Mouse (Mus musculus) left cerebral cortex, postnatal 14 days (tissue): Measurements from ENCODE around the gene Gm38392. TPM values are rescaled to one million over a fixed set of nuclear protein-coding genes. Genes with fewer than 3 reads are reported as not detected.

Source experiments
- DNase-seq, 2 experiments: peaks; one replicate each; pipeline ENCODE4 v3.0.0; 2021 to 2022; ENCODE audit warnings: low spot score in 2 of 2, mixed read lengths in 1 of 2
- intact Hi-C: fragments of 180-260 bp; cut with DNase I; formaldehyde crosslinking; loops from one replicate; pipeline ENCODE4 v1.15.1; 2025
- total RNA-seq, 2 experiments: library from RNA; stranded (reverse); gene quantifications; 2 replicates each; pipeline ENCODE4 v1.2.3; 2021

Gene Gm38392
- total RNA-seq, 2 experiments from 2014 or later, result 0.49 TPM; not detected in 1

DNA sequence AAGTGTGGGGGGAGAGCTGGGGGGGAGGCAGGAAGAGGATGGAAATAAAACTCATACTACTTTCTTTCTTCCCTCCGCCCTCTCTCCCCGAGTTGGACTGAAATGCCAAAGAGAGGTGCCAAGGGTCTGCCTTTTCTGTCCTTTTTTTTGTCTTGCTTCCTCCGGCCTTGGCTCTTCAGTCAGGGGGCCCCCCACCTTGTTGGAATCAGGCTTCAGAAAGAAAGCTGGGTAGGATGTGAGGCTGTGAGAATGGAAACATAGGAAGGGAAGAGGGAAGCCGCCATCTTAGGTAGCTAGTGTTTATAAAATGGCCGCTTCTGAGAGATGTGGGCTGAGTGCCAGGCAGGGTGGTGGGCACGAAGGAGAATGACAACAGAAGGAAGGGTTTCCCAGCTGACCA is 64.6 kb downstream of the Gm38392 start:
- intact Hi-C loops, result no loop called here

DNA sequence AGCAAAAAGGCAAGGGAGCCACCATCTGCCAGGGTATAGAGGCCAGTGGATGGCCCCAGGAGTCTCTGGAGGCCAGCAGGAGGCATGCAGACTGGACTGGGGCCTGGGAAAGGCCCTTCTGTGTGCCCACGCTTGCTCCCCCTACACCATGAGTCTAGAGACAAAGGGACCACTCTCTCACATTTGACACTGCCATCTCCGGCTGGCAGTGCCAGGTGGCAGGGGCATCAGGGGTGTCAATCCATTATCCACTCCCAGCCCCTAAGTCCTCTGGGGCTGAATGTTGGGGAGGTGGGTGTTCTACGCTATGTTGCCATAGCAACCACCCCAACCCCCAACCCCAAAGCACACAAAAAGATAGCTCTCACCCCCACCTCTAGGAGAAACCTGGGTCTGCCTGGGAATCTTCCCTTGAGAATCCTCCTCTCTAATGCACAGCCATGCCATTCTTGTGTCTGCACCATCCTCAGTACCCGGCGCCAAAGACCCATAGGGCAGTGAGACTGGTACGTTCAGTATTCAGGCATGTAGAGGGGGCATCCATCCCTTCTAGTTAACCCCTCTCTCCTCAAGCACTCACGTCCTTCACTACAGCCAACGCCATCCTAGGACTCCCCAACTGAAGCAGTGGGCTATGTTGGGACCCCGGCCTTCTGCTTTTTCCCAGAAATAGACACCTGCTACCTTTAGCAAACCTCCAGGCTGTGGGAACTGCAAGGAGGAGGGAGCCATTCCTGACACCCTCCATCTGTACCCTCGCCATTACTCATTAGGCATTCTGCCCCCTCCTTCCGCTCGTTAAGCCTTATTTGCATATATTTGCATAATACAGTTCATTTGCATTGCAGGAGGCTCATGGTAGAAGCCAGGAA is 65.3 kb downstream of the Gm38392 start:
- DNase-seq, result peak; percentile 85 to 91
- intact Hi-C loops, result no loop called here

More for the DNA sequence above, 64.6 kb downstream of the Gm38392 start:
- no peak for DNase-seq

DNA sequence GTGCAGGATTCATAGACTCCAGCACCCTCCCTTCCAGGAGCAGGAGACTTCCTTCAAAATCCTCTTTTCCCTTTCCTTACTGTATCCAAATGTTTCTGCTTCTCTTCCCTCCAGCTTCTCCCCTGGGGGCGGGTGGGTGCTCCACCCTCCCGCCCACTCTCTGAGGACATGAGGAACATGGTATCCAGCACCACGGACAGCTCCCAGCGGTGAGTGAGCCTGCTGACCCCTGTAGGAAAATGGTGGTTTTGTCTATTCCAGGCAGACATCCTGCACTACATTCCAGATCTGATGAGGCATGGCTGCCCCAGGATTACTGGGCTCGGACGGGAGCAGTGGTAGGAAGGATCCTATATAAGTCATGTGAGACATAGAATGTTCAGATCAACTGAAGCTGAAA is 66.2 kb downstream of the Gm38392 start:
- peak in 1 of 2 experiments; percentile 36 for DNase-seq
- intact Hi-C loops, result no loop called here

- intact Hi-C loops, result no loop called here
- DNase-seq, result peak in 1 of 2 experiments; percentile 32
These were observed 67.1 kb downstream of the Gm38392 start for GRCm38 (mm10) chr3:88219940-88220339.

DNA sequence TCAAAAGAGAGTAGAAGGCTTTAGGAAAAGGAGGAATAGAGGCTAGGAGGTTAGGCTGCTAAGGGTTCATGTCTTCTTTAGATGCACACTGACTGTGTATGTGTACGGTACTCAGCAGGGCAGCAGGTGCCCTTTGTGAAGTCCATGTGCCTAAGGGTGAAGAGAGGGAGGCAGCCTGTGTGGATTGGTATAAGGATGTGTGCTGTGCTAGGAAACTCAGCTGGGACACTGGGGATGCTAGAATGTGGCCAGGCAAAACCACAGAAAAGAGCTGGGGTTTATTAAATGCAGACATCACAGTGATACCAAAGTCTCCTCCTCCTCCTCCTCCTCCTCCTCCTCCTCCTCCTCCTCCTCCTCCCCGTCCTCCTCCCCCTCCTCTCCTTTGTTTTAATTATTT is 69.3 kb downstream of the Gm38392 start:
- DNase-seq, result no peak
- intact Hi-C loops, result no loop called here

DNA sequence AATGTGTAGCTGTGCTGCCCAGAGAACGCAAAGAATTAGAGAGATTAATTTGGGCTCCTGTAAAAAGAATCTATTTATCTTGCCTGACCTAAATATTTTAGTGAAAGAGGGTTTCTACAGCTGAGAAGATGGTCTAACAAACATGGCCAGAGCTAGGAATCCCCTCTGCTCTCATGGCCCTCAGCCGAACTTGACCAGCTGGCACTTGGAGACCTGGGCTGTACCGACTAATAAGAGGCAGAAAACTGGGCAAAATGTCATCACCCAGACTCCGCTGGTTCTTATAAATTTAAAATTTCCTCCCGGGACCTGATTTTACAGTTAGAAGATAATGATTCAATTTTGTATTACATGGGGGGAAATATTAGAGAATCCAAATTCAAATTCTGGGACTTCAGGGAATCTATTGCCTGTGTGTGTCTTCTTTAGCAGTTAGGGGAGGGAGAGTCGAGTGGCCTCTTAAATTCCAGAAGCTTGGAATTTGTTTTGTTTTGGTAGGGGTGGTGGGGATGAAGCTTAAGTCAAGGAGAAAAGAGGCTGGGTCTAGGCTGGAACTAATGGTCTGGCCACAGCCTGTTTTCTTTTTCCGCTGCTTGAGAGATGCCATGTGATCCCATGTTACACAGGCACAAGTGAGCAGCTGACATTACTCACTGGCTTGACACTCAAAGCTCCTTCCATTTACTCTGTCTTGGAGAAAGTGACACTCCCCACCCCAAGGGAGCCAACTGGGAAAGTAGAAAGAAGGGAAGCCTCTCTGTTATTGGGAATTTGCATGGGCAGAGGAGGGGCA is 70.3 kb downstream of the Gm38392 start:
- DNase-seq, result peak in 1 of 2 experiments; percentile 24
- intact Hi-C loops, result no loop called here

DNA sequence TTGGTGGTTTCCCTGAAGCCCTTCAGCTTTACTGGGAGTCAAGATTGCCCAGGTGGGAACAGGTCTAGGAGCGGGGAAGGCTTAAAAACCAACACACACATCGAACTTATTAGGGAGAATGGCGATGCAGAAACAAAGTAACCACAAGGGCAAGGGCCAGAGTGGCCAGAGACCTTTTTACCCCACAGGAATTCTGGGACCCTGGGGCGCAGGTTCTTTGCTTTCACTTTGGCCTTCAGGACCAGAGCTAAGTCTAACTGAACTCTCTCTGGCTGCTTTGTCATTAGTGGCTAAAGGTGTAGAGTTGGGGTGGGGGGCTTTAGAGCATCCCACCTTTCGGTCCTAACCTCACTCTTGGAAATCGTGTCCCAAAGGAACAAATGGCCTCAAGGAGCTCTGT is 70.9 kb downstream of the Gm38392 start:
- intact Hi-C loops, result no loop called here
- peak in 1 of 2 experiments; percentile 16 for DNase-seq

GRCm38 (mm10) chr3:88215553-88216004 is 71.4 kb downstream of the Gm38392 start:
- no peak for DNase-seq
- intact Hi-C loops, result no loop called here

GRCm38 (mm10) chr3:88214971-88215552 is 71.9 kb downstream of the Gm38392 start:
- peak in 1 of 2 experiments; percentile 30 for DNase-seq
- intact Hi-C loops, result no loop called here

DNA sequence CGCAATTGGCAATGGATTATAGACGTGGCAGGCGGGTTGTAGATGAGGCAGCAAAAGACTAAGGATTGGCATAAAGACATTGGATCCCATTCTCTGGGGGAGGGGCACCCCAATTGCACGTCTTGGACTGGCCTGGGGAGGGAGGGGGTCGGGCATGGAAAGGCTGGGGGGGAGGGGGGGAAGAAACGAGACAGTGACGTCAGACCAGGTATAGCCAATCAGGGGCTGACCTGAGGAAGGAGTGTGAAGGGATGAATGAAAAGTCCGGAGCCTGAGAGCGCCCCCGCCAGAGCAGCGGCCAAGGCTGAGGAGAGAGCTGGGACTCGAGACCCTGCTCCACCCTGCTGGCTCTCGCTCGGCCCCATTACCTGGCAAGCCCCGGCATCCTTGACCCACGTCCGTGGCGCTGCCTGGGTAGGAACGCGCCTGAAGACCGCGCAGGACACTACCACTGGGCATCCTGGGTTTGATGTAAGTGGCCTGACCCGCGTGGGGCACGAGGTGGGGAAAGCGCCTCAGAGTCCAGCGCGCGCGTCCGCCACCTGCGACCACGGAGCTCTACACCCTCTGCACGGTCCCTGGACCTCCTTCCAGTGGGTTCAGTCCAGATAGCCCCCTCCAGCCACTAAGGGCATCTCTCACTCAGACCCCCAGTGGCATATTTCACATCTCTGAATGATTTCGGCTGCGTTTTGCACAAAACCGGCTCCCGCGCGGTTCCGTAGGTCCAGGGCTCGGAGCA is 72.6 kb downstream of the Gm38392 start:
- peak in 1 of 2 experiments; percentile 83 for DNase-seq
- intact Hi-C loops, result no loop called here

GRCm38 (mm10) chr3:88213019-88213418 is 74.0 kb downstream of the Gm38392 start:
- intact Hi-C loops, result no loop called here
- DNase-seq, result no peak

DNA sequence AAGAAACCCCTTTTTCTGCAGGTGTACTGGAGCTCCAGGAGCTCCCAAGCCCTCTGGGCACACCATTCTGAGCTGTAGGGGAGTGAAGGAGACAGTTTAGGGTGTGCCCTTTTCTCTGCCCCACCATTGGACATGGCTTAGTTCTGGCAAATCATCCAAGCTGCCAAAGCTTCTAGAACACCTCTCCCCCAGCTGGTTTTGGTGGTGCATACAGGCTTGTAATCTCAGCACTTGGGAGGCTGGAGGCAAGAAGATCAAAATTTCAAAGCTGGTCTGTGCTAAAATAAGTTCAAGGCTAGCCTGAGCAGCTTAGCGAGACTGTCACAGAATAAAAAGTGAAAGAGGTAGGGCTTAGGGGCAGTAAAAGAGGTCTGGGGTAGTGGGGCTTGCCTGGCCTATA is 74.7 kb downstream of the Gm38392 start:
- intact Hi-C loops, result no loop called here
- no peak for DNase-seq

DNA sequence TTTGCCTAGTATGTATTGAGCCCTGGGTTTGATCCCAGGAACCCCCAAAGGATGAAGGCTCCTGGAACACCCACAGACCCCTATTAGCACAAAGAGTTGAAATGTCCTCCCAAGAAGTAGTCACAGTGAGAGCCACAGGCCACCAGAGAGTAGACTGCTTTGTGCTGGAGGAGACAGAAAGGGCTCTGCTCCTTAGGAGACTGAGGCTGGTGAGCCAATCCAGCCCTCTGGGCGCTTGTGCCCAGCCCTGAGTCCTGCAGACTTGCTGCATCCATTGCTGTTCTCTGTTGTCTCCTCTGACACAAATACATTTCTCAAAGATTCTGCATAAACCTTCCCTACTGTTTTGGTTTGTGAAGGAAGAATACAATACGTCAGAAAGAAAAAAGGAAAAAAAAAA is 76.1 kb downstream of the Gm38392 start:
- DNase-seq, result no peak
- intact Hi-C loops, result no loop called here

- DNase-seq, result no peak
- intact Hi-C loops, result no loop called here
These were observed 76.9 kb downstream of the Gm38392 start for GRCm38 (mm10) chr3:88210121-88210520.

GRCm38 (mm10) chr3:88209306-88209705 is 77.7 kb downstream of the Gm38392 start:
- intact Hi-C loops, result no loop called here
- peak in 1 of 2 experiments; percentile 8 for DNase-seq

- DNase-seq, result no peak
- intact Hi-C loops, result no loop called here
These were observed 78.7 kb downstream of the Gm38392 start for GRCm38 (mm10) chr3:88208226-88208720.

DNA sequence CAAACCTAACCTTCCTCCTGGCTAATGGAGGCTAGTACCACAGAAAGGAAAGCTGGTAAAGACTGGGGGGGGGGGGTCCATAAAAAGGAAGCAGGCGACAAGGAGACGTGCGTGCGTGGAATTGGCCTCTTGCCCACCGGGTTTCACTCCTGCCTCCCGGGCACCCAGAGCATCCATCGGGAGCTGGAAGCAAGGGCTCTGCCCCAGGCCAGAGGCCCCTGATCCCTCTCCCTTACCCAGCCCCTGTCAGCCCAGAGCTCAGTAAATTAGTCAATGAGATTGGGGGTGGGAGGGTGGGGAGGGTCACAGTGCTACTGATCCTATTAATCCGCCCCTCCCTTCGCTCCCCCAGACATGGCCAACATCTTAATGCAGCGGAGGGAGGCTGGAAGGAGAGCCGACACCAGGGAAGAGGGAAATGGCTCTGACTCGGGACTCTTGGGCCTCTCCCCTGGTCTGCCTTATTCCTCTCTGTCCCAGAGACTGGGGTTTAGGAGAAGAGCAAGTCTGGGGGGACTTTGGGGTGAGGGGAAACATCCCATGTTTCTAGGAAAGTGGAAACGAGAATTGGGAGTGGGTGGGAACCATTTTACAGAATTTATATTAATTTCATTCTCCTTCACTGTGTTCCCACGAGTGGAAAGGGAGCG is 79.4 kb downstream of the Gm38392 start:
- intact Hi-C loops, result no loop called here
- DNase-seq, result peak in 1 of 2 experiments; percentile 30

DNA sequence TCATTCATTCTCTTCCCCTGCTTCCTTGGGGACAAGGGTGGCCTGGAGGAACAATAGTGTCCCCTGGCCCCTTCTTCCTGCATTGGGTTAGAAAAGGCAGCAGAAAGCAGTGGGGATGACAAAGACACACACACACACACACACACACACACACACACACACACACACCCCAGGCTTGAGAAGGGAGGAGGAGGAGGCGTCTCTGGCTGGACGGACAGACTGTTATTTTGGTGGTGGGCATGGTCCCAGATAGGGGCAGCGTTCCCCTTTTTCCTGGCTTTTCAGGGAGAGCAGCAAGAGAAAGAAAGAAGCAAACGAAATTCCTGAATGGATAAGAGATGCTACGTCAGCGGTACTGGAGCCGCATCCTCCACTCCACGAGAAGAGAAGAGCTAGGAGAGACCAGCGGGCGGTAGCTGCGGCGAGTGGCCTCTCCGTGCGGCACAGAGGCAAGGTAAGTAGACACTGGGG is 80.1 kb downstream of the Gm38392 start:
- intact Hi-C loops, result no loop called here
- DNase-seq, result peak; percentile 76 to 77
